Mouse (Mus musculus) right cerebral cortex, postnatal 25 days (tissue): Measurements from ENCODE around the gene Bysl.
A peak's percentile ranks its signal among the peaks of the same experiment; 100 is the strongest.
"Not testable (repeated sequence)": the region's sequence is repeated elsewhere in the genome, so short reads cannot be mapped to it uniquely, and the experiment has no call there.

Source experiments
- DNase-seq: peaks from one replicate; pipeline ENCODE4 v3.0.0; 2022

The Bysl gene

DNA sequence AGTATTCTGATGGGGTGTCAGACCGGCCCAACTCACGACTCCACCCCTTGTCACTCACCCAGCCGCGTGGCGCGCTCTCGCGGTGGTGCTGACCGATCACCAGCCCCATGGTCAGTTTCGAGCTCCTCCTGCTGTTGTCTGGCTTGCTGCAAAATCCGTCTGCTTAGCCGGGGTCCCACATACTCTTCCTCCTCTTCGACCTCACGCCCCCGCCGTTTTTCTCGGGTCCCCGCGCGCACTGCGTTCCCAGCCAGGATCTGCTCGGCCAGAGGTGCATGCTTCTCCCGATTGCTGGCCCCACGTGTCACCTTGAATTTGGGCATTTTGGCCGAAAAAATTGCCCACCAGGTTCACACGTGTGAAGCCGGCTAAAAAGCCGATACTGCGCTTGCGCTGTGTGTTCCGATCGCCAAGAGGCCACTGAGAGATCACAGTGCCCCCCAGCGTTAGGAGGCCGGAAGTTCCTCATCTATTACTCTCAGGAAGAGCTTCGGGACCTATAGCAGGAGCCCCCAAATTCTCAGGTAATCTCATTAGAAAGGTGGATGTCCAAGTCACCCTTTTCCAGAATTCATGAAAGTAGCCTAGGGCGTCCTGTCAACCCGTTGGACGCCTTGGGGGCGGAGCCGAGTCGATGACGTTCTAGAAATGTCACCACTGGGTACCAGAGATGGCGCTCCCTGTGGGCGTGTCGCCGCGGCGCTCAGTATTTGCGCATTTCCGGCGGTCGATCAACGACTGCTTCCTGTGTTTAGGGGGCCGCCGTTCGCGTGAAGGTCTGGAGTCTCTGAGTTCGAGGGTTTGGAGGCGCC, at the start of gene Bysl, which contains the start of the genes Med20 and Gm20517:
TSS of gene Bysl (minus strand) at position 644 of the 812 bp plus-strand sequence.
TSS of gene Med20 (plus strand) at position 734 of the 812 bp plus-strand sequence.
TSS of gene Gm20517 (plus strand) at position 741 of the 812 bp plus-strand sequence.
- peak; percentile 96 for DNase-seq

DNA sequence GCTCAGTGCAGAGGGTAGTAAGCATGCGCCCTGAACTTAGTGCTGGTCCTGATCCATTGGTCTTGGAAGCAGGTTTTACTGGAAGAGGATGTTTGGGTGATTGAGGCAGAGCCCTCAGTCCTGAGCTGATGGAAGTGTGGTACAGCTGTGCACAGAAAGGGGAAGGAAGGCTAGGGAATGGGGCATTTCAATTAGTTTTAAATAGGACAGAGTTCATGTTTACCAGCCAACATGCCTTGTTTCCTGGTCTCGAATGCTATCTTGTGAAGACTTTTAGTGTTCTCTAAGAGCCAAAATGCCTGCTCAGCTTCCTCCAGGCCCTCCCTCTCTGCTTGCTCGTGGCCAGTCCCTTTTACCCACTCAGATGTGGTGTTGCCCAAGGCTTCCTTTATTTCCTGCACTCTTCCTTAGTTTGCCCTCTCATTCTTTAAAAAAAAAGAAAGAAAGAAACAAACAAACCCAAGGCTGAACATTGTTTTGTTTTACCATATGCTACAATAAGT, 47.5 kb upstream of the Bysl start:
- DNase-seq, result no peak

DNA sequence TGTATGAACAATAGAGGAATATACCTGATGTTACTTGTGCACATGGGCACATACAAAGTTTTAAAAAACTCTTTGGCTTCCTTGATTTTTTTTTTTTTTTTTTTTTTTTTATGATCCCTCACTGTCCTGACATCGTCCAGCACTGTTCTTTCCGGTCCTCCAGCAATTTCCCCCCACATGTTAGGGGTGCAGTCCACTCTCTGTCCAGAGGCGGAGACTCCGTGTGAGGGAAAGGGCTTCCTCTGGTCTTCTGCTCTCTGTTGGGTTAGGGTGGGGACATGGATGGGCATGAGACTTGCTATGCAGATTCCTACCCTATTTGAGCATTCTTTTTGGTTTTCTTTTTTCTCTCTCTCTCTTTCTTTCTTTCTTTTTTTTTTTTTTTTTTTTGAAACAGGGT, 46.6 kb upstream of the Bysl start:
- DNase-seq, result no peak

DNA sequence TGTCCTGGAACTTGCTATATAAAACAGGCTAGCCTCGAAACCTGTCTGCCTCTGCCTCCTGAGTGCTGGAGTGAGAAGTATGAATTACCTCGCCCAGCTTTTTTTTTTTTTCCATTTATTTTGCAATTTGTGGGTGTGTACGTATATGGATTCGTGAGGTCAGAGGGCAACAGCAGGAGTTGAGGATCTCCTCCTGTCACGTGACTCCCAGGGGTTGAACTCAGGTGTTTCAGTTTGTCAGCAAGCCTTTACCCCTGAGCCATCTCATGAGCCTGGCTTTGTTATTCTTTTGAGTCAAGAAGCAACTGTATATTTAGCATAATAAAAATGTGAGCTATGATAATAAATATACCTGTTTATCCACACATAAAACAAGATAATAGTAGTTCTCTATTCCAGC, 44.4 kb upstream of the Bysl start:
- no peak for DNase-seq

DNA sequence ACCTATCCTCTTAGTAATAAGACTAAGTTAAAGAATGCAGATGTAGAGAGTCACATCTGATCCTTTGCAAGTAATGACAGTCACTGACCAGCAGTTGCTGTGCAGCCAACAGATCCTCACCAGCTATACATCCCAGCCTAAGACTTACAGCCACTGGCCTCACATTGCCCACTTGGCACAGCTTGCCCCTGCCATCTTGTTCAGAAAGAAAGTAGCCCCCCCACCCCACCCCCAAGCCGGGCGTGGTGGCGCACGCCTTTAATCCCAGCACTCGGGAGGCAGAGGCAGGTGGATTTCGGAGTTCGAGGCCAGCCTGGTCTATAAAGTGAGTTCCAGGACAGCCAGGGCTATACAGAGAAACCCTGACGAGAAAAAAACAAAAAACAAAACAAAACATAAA, 43.1 kb upstream of the Bysl start:
- DNase-seq, result not testable (repeated sequence)

DNA sequence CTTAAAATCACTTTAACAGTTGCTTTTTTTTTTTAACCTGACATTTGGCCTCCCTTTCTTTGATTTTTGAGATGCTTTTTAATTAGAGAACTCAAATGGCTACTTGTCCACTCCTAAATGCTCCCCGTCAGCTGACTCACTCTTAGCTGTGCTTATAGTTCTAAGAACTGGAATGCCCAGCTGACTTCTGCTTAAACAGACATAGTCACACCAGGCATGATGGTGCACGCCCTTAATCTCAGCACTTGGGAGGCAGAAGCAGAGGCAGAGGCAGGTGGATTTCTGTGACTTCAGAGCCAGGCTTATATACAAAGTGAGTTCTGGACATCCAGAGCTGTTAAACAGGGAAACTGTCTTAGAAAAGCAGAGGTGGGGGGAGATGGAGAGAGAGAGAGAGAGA, 40.7 kb upstream of the Bysl start:
- DNase-seq, result no peak

DNA sequence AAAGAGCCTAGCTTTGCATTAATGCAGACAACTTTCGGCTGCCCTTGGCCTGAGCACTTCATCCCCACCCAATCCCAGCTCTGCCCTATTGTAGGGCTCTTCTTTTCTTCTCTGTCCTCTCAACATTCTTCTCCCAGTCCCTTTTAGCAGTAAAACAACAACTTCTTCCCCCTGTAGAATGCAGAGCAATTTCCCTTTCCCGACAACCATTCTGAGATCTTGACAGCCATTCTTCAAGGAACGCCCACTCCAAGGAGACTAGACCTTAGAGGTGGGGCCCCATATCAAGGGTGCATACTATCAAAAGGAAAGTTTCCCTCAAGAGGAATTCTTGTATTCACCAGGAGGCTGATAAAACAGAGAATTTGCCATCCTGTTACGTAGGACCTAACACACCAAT, 37.7 kb upstream of the Bysl start:
- no peak for DNase-seq

DNA sequence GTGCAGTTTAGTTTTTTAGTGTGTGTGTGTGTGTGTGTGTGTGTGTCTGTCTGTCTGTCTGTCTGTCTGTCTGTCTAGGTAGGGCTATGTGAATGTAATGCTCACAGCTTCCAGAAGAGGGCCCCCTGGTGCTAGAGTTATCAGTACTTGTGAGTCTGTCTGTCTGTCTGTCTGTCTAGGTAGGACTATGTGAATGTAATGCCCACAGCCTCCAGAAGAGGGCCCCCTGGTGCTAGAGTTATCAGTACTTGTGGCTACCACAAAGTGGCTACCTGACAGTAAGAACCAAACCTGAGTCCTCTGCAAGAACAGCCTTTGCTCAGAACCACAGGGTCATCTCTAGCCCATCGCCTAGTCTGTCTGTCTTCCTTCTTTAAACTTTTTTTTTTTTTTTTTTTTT, 35.4 kb upstream of the Bysl start:
- peak; percentile 11 for DNase-seq

DNA sequence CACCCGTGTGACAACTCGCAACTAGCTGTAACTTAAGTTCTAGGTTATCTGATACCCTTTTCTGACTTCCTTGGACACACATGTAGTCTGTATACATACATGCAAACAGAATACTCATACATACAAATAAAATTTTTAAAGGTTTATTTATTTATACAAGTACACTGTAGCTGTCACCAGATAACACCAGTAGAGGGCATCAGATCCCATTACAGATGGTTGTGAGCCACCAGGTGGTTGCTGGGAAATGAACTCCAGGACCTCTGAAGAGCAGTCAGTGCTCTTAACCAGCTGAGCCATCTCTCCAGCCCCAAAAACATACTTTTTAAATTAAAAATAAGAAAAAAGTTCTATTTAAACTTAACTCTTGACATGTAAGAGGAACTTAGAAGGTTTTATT, 31.7 kb upstream of the Bysl start:
- no peak for DNase-seq

DNA sequence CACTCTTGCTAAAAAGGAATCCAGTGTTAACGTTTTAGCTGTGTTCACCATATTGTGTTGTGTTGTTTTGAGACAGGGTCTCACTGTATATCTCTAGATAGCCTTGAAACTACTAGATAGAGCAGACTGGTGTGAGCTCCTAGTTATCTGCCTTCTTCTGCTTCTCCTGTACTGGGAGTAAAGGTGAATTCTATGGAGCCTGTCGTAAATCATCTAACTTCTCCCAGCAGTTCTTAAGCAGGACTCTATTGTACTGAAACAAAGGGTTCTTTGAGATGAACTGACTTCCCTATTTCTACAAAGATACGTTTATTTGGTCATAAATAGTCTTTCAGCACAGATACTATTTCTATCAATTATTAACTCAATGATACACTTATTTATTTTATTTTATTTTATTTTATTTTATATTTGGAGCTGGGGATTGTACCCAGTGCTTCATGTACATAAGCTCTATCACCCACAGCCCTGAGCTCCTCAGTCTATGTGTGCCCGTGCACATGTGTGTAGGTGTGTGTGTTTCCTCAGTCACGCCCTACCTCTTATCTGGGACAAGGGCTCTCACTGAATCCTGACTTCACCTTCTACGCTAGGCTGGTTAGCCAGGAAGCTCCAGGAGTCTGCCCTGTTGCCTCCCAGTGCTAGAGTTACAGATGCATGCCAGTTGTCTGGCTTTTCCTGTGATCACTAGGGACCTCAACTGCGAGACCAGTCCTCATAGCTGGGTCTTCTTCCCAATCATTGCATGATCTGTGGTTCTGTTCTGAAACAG, 22.9 kb upstream of the Bysl start:
- no peak for DNase-seq

DNA sequence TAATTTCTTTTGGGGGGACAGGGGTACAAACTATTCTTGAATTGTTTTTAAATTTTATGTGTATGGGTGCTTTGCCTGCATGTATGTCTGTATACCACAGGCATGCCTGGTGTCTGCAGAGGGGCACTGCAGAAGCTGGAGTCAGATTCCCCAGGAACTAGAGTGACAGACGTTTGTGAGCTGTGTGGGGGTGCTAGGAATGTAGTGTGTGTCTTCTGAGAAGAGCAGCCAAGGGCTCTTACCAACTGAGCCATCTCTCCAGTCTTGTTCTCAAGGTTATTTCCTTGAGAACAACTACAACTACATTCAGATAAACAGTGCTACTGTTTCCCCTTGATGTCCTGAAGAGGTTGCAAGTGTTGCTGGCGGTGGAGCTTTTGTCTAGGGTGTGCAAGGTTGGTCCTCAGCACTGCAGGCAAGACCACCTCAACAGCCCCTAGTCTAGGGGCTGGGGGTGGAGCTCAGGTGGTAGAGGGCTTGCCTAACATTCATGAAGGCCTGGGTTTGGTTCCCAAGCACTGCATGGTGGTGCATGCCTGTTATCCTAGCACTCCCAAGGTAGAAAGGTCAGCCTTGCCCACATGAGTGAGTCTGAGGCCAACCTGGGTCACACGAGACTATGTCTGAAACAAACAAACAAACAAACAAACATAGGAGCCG, 21.0 kb upstream of the Bysl start:
- DNase-seq, result no peak

DNA sequence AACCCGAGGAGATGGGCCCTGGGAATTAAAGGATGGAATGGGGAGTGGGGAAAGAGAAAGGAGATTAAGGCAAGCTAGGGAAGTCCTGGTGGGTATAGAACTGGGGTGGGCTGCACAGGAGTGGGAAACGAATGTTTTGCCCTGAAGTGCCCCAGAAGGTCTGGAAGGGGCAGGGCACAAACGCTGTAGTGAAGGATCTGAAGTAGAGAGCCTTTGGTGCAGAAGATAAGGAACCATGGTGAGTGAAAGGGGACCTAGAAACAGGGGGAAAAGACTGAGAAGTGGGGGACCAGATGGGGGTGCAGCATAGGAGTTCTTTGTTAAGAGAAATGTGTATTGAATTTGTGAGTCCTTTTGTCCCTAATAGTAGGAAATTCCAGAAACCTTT, 19.4 kb upstream of the Bysl start, which contains the start of gene Usp49:
TSS of gene Usp49 (plus strand) at position 13 of the 388 bp plus-strand sequence.
- no peak for DNase-seq

DNA sequence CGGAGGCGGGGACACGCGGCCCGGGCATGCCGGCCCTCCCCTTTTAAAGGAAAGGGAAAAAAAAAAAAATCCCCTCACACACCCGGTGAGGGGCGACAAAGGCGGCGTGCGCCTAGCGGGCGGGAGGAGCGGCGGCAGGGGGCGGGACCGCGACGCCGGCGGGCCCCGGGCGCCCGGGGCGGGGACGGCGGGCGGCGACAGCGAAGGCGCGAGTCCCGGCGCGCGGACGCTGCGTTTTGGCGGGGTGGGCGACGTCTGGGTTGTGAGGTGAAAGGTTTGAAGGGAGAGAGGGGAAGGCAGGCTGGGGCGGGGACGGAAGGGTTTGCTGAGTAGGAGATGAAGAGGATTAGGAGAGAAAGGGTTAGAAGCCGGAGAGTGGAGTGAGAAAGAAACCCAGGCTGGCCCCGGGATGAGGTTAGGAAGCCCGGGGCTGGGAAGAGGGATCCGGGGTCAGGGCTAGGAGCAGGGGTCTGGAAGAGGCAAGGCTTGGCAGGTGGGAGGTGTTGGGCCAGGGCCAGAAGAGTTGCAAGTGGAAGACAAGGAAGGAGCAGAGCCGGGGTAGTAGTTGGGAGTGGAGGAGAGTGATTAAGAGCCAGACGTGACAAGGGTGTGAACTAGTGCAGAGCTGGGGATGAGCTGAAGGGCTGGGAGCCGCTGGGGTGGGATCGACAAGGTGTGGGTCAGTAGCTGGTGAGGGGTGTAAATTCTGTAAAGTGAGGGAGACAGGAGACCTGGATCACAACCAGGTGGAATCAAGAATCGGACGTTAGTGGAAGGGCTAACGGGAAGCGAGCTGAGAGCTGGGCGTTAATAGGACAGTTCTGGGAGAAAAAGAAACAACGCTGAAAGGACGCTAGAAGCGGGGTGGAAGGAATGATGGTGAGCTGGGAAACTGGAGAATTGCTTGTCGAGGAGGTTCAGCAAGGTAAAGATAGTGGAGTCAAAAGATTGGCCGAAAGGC, 18.7 kb upstream of the Bysl start:
- peak; percentile 44 for DNase-seq

DNA sequence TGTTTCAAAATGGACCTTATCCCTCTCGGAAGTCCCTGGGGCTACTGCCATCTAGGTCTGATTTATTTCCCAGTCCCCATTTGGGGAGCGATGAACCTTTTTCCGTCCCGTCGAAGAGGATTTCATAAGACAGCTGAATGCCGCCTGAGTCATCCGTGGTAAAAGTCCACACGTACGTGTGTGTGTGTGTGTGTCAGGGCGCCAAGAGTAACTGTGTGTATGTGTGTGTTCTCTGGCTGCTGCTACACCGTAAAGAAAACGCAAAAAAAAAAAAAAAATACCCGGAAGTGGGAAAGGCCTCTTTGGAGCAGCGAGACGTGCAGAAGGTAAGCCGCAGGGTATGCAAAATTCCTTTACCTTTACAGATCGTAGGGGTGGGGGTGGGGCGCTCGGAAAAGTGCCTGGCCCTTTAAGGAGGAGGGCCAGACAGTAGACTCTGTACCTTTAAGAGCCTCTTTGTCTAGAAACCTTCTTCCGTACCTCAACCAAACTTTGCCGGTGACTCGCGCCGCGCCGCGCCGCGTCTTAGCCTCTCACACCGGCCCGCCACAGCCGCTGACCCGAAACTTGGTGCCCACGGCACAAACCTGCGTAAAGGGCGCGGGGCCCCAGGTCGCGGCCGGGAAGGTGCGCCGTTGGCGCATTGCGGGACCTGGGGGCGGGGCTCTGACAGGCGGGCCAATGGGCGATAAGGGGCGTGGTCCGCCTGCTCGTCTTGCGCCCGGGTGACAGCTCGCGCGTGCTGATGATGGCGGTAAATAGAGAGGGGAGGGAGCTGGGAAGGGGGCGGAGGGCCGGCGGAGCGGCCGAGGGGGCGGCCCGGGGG, 17.8 kb upstream of the Bysl start:
- DNase-seq, result peak; percentile 93

DNA sequence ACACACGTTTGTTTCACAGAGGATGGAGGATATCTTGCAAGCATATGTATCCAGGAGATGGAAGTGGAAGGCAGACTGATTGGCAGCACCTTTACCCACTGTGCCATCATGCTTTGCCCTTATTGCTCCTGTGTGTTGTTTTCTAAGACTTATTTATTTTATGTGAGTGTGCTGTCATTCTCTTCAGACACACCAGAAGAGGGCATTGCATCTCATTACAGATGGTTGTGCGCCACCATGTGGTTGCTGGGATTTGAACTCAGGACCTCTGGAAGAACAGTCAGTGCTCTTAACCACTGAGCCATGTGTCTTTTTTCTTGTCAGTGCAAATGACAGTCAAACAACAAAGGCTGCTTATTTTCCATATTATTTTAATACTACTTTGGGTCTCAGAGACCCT, 16.5 kb upstream of the Bysl start:
- DNase-seq, result no peak

DNA sequence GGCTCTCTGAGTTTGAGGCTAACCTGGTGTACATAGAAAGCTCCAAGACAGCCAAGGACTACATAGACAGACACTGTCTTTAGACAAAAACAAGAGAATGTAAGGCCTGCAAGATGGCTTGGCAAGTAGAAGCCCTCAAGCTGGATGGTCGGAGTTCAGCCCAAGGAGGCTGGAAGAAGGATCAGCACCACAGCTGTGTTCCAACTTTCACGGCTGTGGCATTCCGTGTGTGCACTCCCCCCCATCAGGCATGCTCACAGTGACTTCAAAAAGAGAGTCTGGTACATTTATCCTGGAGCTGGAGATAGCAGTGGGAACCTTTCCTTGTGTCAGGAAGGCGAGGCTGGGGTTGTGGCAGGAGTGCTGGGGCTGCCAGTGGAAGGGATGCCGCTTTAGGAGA, 14.7 kb upstream of the Bysl start:
- no peak for DNase-seq

DNA sequence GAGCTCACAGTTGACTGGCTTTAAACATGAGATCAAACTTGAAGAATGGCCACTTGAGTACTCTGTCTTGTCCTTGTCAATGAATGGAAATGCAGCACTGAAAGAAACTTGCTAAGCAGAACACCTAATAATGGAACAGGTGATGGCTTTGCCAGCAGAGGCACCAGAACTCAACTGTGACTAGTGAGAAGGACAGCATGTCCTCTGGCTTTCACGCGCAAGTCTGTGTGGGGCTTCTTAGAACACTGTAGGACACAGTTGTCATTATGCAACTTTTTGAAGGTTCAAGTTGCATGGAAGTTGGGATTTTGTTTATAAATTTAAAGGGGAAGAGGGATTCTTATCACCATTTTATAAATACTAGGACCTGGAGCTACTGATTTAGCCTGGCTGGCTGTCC, 13.8 kb upstream of the Bysl start:
- DNase-seq, result no peak

DNA sequence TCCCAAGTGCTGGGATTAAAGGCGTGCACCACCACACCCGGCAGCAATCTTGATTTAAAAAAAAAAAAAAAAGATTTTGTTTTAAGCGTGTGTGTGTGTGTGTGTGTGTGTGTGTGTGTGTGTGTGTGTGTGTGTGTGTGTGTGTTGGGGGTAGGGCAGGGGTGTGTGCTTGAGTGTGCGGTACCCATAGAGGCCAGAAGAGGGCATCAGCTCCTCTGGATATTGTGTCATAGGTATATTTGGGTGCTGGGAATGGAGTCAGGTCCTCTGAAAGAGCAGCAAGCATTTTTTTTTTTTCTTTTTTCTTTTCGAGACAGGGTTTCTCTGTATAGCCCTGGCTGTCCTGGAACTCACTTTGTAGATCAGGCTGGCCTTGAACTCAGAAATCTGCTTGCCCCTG, 13.3 kb upstream of the Bysl start:
- DNase-seq, result not testable (repeated sequence)

DNA sequence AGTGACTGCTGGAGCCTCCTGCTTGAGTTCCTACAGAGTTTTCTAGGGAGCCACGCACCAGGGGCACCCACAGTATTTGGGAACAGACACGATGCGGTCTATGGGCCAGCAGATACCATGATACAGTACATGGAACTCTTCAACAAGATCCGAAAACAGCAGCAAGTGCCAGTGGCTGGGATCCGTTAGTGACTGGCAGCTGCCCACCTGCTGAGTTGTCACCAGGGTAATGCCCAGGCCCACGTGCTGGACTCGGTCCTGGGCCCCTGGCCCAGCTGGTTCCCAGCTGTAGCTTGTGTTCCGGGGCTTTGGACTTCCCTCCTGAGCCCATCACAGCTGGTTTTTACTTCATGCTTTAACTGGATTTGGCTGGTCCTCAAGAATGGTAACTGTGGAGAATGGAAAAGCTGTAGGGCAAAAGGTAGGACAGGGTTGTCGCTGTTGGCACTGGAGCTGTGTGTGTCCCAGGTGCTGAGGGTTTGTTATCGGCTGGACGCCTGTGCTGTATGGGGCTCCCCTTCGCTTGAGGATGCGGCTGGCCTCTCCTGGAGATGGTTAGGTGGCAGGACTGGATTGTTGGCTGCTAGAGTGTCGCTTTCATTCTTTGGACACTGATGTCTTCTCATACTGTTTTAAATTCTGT, 11.7 kb upstream of the Bysl start:
- no peak for DNase-seq

DNA sequence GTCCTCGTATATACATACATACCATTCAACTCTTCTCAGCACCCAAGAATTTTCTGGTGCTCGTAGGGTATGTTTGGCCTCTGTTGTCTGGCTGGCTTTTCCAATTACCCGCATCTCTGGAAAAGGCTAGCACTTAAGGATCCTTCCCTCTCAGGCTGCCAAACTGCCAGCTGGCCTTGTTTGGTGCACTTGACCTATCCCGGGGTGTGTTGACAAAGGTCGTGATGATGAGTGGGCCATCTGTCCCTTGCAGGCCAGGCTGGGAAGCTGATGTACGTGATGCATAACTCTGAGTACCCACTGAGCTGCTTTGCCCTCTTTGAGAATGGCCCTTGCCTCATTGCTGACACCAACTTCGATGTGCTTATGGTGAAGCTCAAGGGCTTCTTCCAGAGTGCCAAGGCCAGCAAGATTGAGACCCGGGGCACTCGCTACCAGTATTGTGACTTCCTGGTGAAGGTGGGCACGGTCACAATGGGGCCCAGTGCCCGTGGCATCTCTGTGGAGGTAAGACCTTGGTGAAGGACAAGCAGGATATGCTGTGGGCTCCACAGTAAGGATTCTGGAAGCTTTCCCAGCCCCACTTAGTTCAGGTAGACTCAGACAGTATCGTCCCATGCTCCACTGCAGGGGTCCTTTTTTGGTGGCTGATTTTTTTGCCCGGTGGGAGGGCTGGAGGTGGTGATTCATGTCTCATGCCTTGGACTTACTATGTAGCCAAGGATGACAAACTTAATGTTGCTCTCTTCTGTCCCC, 7.4 kb upstream of the Bysl start:
- no peak for DNase-seq
